Mouse (Mus musculus): ENCODE results near the gene Tpra1. TPM values are rescaled to one million over a fixed set of nuclear protein-coding genes. Genes with fewer than 3 reads are reported as not detected.

Gene Tpra1
- polyA plus RNA-seq, 1 experiment from 2014 or later: 32.2 TPM

DNA sequence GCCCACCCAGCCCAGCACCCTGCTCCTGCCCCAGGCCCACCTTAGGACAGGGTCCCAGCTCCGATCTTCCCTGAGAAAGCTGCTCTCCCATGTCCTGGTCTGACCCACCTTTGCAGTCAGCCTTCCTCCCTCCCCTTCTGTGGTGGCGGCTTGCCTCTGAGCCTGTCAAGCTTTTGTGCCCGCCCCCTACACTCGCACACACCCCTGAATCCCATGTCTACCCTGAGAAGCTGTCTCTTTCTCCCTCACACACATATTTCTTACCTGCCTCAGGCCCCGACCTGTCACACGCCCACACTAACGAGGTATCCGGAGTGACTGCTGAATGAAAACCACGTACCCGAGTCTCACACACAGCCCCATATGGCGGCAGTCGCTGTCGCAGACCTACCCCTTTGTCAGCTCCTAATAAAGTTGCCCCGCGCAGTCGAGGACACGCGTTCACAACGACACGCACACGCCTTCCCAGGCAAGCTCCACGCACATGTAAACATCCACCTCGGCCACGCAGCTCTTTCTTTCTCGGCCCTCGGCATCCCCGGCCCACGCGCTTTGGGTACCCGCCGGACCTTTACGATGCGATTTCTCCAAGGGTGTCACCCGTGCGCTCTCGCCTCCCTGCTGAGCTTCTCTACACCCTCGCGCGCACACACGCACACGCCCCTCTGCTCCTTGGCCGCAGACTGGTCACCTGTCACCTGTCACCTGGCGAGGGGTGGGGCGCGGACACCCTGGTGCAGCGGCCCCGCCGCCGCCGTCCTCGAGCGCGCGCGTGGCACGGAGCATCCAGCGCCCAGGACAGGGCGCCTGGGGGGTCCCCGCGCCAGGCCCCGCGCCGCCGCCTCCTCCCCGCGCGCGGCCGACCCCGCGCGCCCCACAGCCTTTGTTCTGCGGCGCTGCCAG, 27.8 kb upstream of the Tpra1 start:
- DNase-seq: no peak
- whole genome bisulfite sequencing (ENCODE audit: insufficient replicate concordance): 7% methylated on average over 61 of the region's 74 CpGs
- H3K9ac ChIP-seq (replicated peaks): no peak overlapping the region

DNA sequence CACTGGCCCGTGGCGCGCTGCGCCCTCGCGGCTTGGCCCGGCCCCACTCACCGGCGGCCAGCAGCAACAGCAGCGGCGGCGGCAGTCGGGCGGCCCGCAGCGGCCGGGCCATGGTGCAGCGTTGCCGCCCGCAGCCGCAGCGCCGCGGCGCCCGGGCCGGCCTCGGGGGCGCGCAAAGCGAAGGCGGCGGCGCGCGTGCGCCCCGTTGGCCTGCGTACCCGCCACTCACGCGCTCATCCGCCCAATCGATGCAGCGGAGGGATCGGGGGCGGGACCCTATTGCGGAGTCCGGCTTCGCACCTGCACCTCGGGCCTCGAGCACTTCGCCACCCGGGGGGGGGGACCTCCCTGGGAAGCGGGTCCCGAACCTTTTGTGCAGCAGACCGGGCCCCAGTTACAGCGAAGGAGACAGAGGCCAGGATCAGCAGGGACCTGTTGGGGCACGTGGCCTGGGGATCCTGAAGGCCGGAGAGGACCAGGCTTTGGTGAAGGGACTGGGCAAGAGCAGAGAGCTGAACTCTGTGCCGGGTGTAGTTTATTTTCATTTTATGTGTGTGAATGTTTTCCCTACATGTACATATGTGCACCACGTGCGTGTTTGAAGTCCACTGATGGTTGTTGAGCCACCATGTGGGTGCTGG, 27.1 kb upstream of the Tpra1 start, which contains the start of gene Podxl2:
TSS of gene Podxl2 (minus strand) at position 177 of the 641 bp plus-strand sequence.
- ATAC-seq (peak; percentile 68), DNase-seq (peak; percentile 58)
- Histone ChIP-seq H3K4me3 (ENCODE audit: low read depth, low read length) (peak within 1 kb of the TSS; percentile 49), H3K9ac (replicated peaks) (no peak within 1 kb of the TSS), H3K4me2 (ENCODE audit: low read depth, low read length) (peak within 1 kb of the TSS; percentile 86), H3K27ac (ENCODE audit: low read depth) (no peak within 1 kb of the TSS), H3K36me3 (replicated peaks; ENCODE audit: insufficient read depth, low read length) (no peaks in the 10 kb centered on the region), H3K27me3 (ENCODE audit: insufficient read depth, low read length) (peaks cover 41% of the 10 kb centered on the region), H3K9me3 (ENCODE audit: low read length) (no peaks in the 10 kb centered on the region), H3K4me1 (ENCODE audit: insufficient read depth) (peaks cover 11% of the 10 kb centered on the region; the same call in 1 of the 2 replicates)
- TF ChIP-seq EP300 (IDR thresholded peaks at IDR 0.05; ENCODE audit: low read depth): no peak
- TF ChIP-seq CTCF (IDR thresholded peaks at IDR 0.05; ENCODE audit: low read depth): no peak
- WGBS (ENCODE audit: insufficient replicate concordance): 12% methylated on average over 43 of the region's 63 CpGs

More for the DNA sequence above, 27.8 kb upstream of the Tpra1 start:
- Histone ChIP-seq H3K27me3 (ENCODE audit: insufficient read depth, low read length) (peaks cover 41% of the 10 kb centered on the region), H3K4me2 (ENCODE audit: low read depth, low read length) (peak overlapping the region; percentile 86), H3K4me1 (ENCODE audit: insufficient read depth) (peaks cover 11% of the 10 kb centered on the region; the same call in 1 of the 2 replicates), H3K9me3 (ENCODE audit: low read length) (no peaks in the 10 kb centered on the region), H3K4me3 (ENCODE audit: low read depth, low read length) (peak overlapping the region; percentile 49), H3K36me3 (replicated peaks; ENCODE audit: insufficient read depth, low read length) (no peaks in the 10 kb centered on the region), H3K27ac (ENCODE audit: low read depth) (no peak overlapping the region)
- TF ChIP-seq CTCF (IDR thresholded peaks at IDR 0.05; ENCODE audit: low read depth) (no peak), EP300 (IDR thresholded peaks at IDR 0.05; ENCODE audit: low read depth) (no peak)
- peak; percentile 47; the same call in 1 of the 2 replicates for ATAC-seq

DNA sequence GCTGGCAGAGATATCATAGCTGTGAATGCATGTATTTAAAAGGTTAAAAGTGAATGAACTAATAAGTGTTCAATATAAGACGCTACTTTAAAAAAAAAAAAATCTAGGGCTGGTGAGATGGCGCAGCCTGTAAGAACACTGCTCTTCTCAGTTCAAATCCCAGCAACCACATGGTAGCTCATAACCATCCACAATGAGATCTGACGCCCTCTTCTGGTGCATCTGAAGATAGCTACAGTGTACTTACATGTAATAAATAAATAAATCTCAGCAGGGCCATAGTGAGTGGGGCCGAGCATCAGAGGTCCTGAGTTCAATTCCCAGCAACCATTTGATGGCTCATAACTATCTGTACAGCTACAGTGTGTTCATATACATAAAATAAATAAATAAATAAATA, 22.6 kb upstream of the Tpra1 start:
- Histone ChIP-seq H3K4me3 (ENCODE audit: low read depth, low read length) (no peak overlapping the region), H3K4me2 (ENCODE audit: low read depth, low read length) (no peak overlapping the region), H3K9ac (replicated peaks) (no peak overlapping the region), H3K36me3 (replicated peaks; ENCODE audit: insufficient read depth, low read length) (peaks cover 11% of the 10 kb centered on the region), H3K27me3 (ENCODE audit: insufficient read depth, low read length) (peaks cover 14% of the 10 kb centered on the region), H3K9me3 (ENCODE audit: low read length) (no peaks in the 10 kb centered on the region), H3K4me1 (ENCODE audit: insufficient read depth) (peaks cover 6% of the 10 kb centered on the region; the same call in 1 of the 2 replicates), H3K27ac (ENCODE audit: low read depth) (no peak overlapping the region)
- peak; percentile 31; the same call in 1 of the 2 replicates for TF ChIP-seq CTCF (IDR thresholded peaks at IDR 0.05; ENCODE audit: low read depth)
- no peak for TF ChIP-seq EP300 (IDR thresholded peaks at IDR 0.05; ENCODE audit: low read depth)
- no peak for DNase-seq
- 0 out of 2 replicates have a peak, but pooled peaks have one; percentile 12 for ATAC-seq
- WGBS (ENCODE audit: insufficient replicate concordance): 67% methylated on average over 4 of the region's 4 CpGs

DNA sequence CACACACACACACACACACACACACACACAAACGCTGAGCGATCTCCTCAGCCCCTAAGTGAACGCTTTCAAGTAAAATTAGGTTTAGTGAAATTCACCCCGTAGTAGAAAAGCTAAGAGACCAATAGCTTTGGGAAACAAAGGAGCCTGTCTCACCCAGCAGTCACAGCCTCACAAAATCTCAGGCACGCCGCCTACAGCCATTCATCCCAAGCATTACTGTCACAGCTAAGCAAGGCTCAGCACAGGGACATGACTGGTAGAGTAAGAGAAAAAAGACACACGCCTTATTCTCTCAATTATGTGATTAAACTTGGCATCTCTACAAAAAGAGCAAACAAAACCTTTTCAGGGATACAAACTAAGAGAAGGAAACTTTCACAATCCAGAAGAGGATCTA, 20.7 kb upstream of the Tpra1 start:
- peaks cover 28% of the 10 kb centered on the region for H3K36me3 ChIP-seq (replicated peaks; ENCODE audit: insufficient read depth, low read length)
- no peaks in the 10 kb centered on the region for H3K9me3 ChIP-seq (ENCODE audit: low read length)
- no peak for TF ChIP-seq EP300 (IDR thresholded peaks at IDR 0.05; ENCODE audit: low read depth)
- H3K4me2 ChIP-seq (ENCODE audit: low read depth, low read length): no peak overlapping the region
- H3K27me3 ChIP-seq (ENCODE audit: insufficient read depth, low read length): no peaks in the 10 kb centered on the region
- no peak overlapping the region for H3K27ac ChIP-seq (ENCODE audit: low read depth)
- ATAC-seq (no peak), DNase-seq (no peak)
- no peak overlapping the region for H3K9ac ChIP-seq (replicated peaks)
- WGBS (ENCODE audit: insufficient replicate concordance): 87% methylated on average over 7 of the region's 7 CpGs
- H3K4me3 ChIP-seq (ENCODE audit: low read depth, low read length): no peak overlapping the region
- no peaks in the 10 kb centered on the region for H3K4me1 ChIP-seq (ENCODE audit: insufficient read depth)

DNA sequence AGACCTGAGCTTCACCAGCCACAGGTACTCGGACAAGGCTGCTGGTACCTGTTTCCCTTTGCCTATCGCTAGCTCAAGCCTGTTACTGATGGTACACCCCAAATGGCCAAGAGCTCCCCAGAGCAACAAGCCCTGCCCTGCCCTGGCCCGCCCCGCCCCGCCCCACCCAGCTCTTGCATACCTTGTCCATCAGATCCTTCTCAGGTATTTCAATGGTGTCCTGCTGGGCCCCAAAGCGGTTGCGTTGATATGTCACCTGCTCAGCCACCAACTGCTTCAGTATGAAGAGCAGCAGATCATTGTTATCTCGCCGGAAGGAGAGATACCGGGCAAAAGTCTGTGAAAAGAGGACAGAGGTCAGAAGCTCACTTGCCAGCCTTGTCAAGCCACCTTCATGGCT, 17.9 kb upstream of the Tpra1 start:
- H3K9ac ChIP-seq (replicated peaks): no peak overlapping the region
- peaks cover 55% of the 10 kb centered on the region for H3K36me3 ChIP-seq (replicated peaks; ENCODE audit: insufficient read depth, low read length)
- DNase-seq (no peak), ATAC-seq (no peak)
- no peaks in the 10 kb centered on the region for H3K4me1 ChIP-seq (ENCODE audit: insufficient read depth)
- WGBS (ENCODE audit: insufficient replicate concordance): 89% methylated on average over 10 of the region's 10 CpGs
- H3K4me3 ChIP-seq (ENCODE audit: low read depth, low read length): no peak overlapping the region
- H3K9me3 ChIP-seq (ENCODE audit: low read length): no peaks in the 10 kb centered on the region
- H3K27ac ChIP-seq (ENCODE audit: low read depth): no peak overlapping the region
- H3K4me2 ChIP-seq (ENCODE audit: low read depth, low read length): no peak overlapping the region
- TF ChIP-seq EP300 (IDR thresholded peaks at IDR 0.05; ENCODE audit: low read depth): no peak
- no peak for TF ChIP-seq CTCF (IDR thresholded peaks at IDR 0.05; ENCODE audit: low read depth)
- no peaks in the 10 kb centered on the region for H3K27me3 ChIP-seq (ENCODE audit: insufficient read depth, low read length)

DNA sequence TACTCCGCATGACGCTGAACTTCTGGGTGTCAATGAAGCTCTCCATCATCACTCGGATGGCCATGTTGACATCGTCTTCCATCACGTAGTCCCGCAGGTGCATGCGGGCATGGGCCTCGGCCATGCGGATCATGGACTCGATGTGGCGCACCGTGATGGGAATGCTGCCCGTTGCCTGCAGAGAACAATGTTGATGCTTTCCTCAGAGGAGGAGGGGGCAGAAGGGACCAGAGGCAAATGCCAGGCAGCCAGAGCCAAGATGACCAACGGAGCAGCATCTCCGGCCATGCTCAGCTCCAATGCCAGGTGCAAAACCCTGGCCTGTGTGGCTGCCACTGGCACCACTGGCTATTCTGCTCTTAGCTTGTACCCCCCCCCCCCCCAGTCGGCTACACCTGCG, 17.4 kb upstream of the Tpra1 start:
- TF ChIP-seq CTCF (IDR thresholded peaks at IDR 0.05; ENCODE audit: low read depth) (no peak), EP300 (IDR thresholded peaks at IDR 0.05; ENCODE audit: low read depth) (no peak)
- Histone ChIP-seq H3K4me3 (ENCODE audit: low read depth, low read length) (no peak overlapping the region), H3K4me2 (ENCODE audit: low read depth, low read length) (no peak overlapping the region), H3K9me3 (ENCODE audit: low read length) (no peaks in the 10 kb centered on the region), H3K36me3 (replicated peaks; ENCODE audit: insufficient read depth, low read length) (peaks cover 59% of the 10 kb centered on the region), H3K4me1 (ENCODE audit: insufficient read depth) (0 out of 2 replicates have a peak, but pooled peaks cover 2% of the 10 kb centered on the region), H3K27me3 (ENCODE audit: insufficient read depth, low read length) (no peaks in the 10 kb centered on the region), H3K9ac (replicated peaks) (no peak overlapping the region), H3K27ac (ENCODE audit: low read depth) (no peak overlapping the region)
- 93% methylated on average over 17 of the region's 17 CpGs for WGBS (ENCODE audit: insufficient replicate concordance)
- DNase-seq (no peak), ATAC-seq (no peak)
